Mouse (Mus musculus): Measurements from ENCODE around the gene Klf7.

Klf7 gene

GRCm38 (mm10) chr1:64104665-64105064 lies 17.4 kb downstream of the Klf7 start:
- no peak for DNase-seq (ENCODE audit: low spot score)

DNA sequence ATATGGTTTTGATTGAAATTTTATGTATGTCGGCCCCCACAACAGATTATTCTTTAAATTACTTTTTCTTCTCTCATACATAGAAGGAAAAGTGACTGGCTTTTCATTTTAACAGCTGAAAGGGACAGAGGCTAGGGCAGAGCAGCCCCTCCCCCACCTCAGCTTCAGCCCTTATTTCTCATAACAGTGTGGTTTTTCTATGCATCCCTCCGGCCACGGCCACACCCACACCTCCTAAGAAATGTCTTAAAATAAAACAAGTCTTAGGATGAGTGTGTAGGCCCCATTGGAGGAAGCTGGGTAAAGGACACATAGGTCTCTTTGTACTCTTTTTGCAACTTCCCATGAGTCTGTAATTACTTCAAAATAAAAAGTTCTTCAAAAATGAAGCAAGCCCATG lies 20.8 kb downstream of the Klf7 start:
- DNase-seq (ENCODE audit: low spot score) = no peak

DNA sequence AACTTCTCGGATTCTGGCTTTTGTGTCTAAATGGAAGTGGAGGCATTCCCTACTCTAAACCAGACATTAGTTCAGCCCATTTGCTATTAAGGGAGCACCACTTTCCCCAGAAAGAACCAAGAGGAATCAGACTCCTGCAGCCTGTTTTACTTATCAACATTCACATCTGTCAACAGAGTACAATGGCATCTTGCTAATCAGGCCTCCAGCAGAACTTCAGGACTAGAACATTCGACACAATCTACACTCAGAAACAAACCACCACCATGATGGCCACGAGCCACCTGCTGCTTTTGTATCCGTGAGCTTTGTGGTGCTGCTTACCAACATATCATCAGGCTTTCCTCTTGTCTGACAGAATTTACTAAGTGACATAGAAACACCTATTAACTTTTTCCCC lies 23.3 kb downstream of the Klf7 start:
- DNase-seq (ENCODE audit: low spot score) = no peak

DNA sequence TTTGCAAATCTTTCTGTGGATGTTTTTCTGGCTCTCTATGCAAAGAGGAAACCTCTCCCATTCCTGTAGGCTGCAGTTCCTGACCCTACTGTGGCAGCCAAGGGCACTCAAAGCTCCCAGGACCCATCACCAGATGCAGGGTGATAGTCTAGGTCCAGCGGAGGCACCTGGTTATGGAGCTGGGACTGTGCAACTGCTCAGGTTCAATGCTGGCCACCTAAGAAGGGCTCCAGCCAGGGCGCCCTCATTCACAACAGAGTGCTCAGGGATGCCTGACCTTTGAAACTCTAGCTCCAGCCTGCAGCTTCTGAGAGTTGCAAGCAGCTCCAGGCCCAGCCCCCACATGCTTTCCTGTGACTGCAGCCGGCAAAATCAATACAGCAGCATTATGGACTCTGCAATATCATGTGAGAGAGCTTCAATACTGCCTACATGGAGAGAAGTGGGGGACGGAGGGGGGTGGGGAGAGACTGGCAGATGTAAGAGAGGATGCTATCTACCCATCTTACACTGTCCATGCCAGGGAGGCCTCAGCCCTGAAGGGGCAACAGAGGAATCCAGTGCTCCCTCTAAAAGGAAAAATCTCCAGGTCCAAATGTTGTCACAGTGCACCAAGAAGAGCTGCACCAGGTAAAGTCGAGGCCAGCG lies 24.3 kb downstream of the Klf7 start:
- DNase-seq (ENCODE audit: low spot score) = no peak

GRCm38 (mm10) chr1:64093018-64093417 lies 29.1 kb downstream of the Klf7 start:
- no peak for DNase-seq (ENCODE audit: low spot score)

- DNase-seq (ENCODE audit: low spot score) = no peak
Observed at GRCm38 (mm10) chr1:64091591-64091990, 30.5 kb downstream of the Klf7 start.

- DNase-seq (ENCODE audit: low spot score) = no peak
Observed at GRCm38 (mm10) chr1:64090566-64090965, 31.5 kb downstream of the Klf7 start.

- no peak for DNase-seq (ENCODE audit: low spot score)
Observed at GRCm38 (mm10) chr1:64089691-64090090, 32.4 kb downstream of the Klf7 start.

DNA sequence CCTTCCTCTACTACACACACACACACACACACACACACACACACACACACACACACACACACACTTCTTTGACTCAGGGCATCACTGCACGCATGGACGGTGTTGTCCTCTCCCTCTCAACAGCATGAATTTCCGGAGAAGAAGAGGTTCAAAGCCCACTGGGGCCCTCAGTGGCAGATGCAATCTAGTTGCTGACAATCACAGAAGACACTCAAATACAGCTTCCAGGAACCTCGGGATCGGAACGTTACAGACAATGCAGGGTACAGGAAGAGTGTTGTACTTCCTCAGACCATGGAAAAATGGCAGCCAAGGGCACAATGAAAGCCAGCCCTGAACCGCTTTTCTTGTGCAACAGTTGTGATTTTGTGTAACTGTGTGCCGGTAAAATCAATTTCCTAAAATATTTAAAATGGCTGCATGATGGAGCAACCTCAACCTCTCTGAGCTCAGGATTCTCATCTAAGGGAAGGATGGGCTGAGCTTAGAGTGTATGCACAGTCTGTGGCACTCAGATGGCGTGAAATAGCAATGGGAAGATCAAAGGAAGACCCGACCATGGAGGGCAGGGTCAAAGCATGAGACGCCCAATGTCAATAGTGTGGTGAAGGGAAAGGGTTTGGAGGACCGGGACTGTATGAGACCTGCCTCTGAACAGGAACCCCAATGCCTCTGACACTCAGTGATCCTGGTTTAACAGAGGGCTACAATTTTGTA lies 33.3 kb downstream of the Klf7 start:
- no peak for DNase-seq (ENCODE audit: low spot score)

DNA sequence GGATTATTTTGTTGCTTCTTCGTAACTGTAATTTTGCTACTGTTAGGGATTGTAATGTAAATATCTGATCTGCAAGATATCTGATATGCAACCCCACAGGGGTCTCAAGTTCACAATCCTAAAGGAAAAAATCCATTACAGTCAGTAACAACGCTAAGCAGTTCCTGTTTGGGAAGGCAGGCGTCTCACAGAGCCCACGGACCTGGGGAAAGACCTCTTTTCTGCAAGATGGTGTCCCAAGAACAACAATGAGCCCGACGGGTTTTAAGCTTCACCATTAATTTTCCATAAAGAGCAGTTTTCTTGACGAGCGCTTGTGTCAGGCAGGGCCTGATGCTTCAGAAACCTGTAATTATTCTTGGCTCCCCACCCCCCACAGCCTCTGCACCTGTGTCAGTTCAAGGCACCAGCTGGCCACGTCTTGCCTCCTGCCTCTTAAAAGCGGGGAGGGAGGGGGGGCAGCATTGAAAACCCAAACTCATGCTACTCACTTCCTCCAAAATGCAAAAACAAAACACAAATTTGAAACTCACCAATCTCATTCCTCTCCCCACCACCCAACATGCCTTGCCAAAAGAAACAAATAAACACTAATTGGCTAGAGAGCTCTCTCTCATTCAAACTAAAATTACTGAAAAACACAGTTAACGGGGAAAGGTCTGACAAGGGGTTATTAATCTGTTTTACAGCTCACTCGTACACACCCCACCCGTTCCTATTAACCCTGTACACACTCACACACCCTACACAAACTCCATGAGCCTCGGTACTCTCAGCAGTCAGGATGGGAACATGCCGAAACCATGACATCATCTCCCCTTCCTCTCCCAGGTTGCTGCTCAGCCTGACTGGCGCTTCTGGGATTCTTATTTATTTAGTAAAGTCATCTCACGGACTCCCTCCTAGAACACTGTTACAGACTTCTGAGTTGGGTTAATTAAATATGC lies 34.2 kb downstream of the Klf7 start:
- DNase-seq (ENCODE audit: low spot score) = no peak

DNA sequence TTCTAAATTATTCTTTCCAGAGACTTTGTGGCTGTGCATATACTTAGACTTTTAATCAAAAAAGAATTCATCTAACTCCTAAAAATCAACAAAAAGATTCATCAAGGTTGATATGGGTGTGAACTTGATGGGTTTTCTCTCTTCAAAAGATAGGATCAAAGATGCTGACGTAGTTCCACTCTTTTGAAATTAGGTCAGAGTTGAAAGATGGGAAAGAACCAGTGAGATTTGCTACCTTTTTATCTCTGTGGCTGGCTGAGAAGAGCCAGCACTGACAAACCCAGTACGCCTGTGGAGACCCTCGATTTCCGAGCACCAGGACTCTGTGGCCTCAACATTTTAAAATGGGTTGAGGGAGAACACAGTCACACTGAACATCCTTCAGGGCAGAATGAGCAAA lies 36.2 kb downstream of the Klf7 start:
- no peak for DNase-seq (ENCODE audit: low spot score)

GRCm38 (mm10) chr1:64085361-64085760 lies 36.7 kb downstream of the Klf7 start:
- no peak for DNase-seq (ENCODE audit: low spot score)

- DNase-seq (ENCODE audit: low spot score) = no peak
Observed at GRCm38 (mm10) chr1:64084706-64085105, 37.4 kb downstream of the Klf7 start.

DNA sequence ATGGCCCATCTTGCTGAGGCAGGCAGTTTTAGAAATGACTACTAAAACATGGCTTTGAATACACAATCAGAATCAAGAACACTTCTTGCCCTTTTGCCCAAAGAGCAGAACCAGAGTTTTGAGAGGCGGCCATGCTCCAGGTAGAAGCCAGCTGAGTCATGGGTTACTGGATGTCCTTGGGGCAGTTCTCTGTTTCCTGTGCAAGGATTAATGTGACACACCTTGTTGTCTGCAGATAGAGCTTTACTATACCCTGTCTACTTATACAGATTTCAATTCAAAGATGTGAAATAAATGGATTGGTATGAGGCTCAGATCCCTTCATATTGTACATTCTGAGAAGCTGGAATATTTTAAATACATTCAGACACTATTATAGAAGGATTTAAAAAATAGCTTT lies 40.3 kb downstream of the Klf7 start:
- DNase-seq (ENCODE audit: low spot score) = no peak

DNA sequence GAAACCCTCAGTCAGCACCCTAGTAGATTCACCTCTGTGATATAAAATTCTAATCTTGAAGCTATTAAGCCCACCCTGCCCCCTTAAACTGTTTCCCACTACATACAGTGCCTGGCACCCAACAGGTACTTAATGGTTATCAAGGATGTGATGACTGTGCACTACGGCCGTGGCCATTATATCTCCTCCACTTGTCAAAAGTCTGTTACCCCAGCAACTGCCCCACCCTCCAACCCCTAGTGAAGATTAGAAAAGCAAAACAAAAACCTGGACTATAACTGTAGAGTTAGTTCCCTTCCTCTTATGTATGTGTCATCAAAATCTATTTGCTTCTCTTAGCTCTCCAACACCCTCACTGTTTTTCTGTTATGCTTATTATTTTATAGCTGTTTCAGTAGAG lies 40.9 kb downstream of the Klf7 start:
- no peak for DNase-seq (ENCODE audit: low spot score)

- DNase-seq (ENCODE audit: low spot score) = no peak
Observed at GRCm38 (mm10) chr1:64080263-64080662, 41.8 kb downstream of the Klf7 start.

GRCm38 (mm10) chr1:64078747-64079211 lies 43.3 kb downstream of the Klf7 start:
- DNase-seq (ENCODE audit: low spot score) = no peak

DNA sequence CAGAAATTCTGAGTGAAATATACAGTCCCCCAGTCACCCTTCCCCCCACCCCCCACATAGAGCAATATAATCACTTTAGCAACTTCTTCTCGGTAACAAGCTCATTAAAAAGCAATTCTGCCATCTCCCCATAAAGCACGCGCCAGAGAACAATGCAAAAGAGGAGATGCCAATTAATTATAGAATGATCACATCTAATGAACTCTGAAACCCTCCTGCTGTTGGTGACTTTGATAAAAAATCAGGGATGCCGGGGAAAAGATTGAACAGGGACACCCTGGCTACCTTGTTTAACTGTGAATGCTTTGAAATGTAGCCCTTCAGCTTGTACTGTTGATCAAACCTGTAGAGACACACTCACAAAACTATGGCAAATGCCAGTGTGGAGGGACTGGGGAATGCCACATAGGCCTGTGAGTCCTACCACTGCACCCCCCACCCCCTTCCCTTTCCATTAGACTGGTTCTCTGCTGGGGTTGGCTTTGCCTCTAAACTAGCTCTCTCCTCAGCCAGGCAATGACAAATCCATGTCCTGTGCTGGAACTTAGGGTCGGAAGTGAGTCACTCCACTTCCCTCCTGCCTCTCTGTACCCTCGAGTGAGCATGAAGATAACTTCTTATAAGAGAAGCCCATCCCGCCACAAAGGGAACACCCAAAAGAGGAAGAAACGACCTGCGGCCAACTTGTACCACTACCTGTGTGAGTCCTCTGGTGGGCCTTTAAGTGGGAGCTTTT lies 43.9 kb downstream of the Klf7 start:
- DNase-seq (ENCODE audit: low spot score) = no peak

- DNase-seq (ENCODE audit: low spot score) = no peak
Observed at GRCm38 (mm10) chr1:64074051-64074450, 48.0 kb downstream of the Klf7 start.

- no peak for DNase-seq (ENCODE audit: low spot score)
Observed at GRCm38 (mm10) chr1:64070947-64071346, 51.1 kb downstream of the Klf7 start.

- no peak for DNase-seq (ENCODE audit: low spot score)
Observed at GRCm38 (mm10) chr1:64066320-64067254, 55.5 kb downstream of the Klf7 start.

All from testis, postnatal 14 days (tissue).